15 mouse cellular contexts compared by ENCODE assay signal in the genomic region with DNA sequence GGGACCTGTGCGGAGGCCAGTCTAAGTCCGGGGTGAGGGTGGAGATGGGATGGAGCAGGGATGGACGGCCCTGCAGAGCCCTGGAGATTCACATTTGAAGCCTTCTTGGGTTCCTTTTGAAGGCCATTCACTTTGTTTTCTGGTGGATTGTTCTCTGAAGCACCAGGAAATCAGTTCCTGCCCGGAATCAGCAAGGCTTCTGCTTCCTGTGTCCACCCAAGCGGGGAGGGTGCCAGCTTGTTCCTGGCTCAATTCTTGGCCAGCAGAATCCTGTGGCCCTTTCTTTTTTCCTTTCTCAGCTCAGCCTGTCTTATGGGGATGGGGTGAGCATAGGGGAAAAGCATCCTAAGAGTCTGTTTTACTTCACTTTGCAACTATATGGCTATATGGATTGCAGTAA.
DNase-seq lines count a peak whose midpoint lies in the region; ATAC-seq lines count a peak whose summit lies in the region.
"Had no signal": no experiment of that assay in that cellular context is flagged by ENCODE, and none has a peak within 500 bp of the region (broad histone marks: within the 10 kb centered on the region; RNA-seq: fewer than 3 reads in every experiment).

No protein-coding gene starts in this region.

- H3K9ac ChIP-seq in forebrain, embryonic 13.5 days, result no peak overlapping the region
- H3K9ac ChIP-seq: forebrain, embryonic 15.5 days; liver, embryonic 13.5 days; midbrain, embryonic 12.5 days; neural tube, embryonic 12.5 days had no signal

- ATAC-seq in forebrain, embryonic 13.5 days, result no peak
- ATAC-seq: CD4-positive, CD25-positive, alpha-beta regulatory T cell, adult 4 months; forebrain, embryonic 15.5 days; hindbrain, postnatal 0 days had no signal

- H3K9me3 ChIP-seq in forebrain, embryonic 13.5 days (replicated peaks), result no peaks in the 10 kb centered on the region
- H3K9me3 ChIP-seq: forebrain, embryonic 15.5 days; liver, embryonic 13.5 days; midbrain, embryonic 12.5 days; neural tube, embryonic 12.5 days had no signal

- H3K4me1 ChIP-seq in brown adipose tissue, adult 24 weeks (ENCODE audit: control insufficient read depth, insufficient read depth, insufficient read length, low read length), result peaks cover 39% of the 10 kb centered on the region
- no peaks in the 10 kb centered on the region for H3K4me1 ChIP-seq in forebrain, embryonic 13.5 days
- H3K4me1 ChIP-seq: forebrain, embryonic 15.5 days; liver, embryonic 13.5 days; midbrain, embryonic 12.5 days; neural tube, embryonic 12.5 days had no signal

- peak; percentile 53 for DNase-seq in heart, adult 8-10 months (ENCODE audit: low spot score)
- DNase-seq in heart, adult 9 months (ENCODE audit: low spot score in 2 of 2), result no peak
- peak; percentile 56 for DNase-seq in cerebellum, adult 9-10 months
- DNase-seq in kidney, postnatal 36 days, result peak; percentile 63 to 65
- DNase-seq in right cerebral cortex, adult 18-20 months, result no peak
- DNase-seq in thymus, postnatal 36 days, result no peak
- DNase-seq: liver, embryonic 13.5 days; thymus, postnatal 25 days had no signal

- H3K27me3 ChIP-seq in forebrain, embryonic 13.5 days, result no peaks in the 10 kb centered on the region
- H3K27me3 ChIP-seq: forebrain, embryonic 15.5 days; liver, embryonic 13.5 days; midbrain, embryonic 12.5 days; neural tube, embryonic 12.5 days had no signal

- H3K36me3 ChIP-seq in forebrain, embryonic 13.5 days (ENCODE audit: poor library complexity, severe bottlenecking), result no peaks in the 10 kb centered on the region
- H3K36me3 ChIP-seq: forebrain, embryonic 15.5 days; liver, embryonic 13.5 days; midbrain, embryonic 12.5 days; neural tube, embryonic 12.5 days had no signal

- no peak overlapping the region for H3K4me3 ChIP-seq in brown adipose tissue, adult 24 weeks (ENCODE audit: insufficient read depth, low read depth, low read length)
- H3K4me3 ChIP-seq in forebrain, embryonic 13.5 days, result no peak overlapping the region
- H3K4me3 ChIP-seq: forebrain, embryonic 15.5 days; liver, embryonic 13.5 days; midbrain, embryonic 12.5 days; neural tube, embryonic 12.5 days had no signal

- peak overlapping the region; percentile 85 for H3K27ac ChIP-seq in brown adipose tissue, adult 24 weeks (replicated peaks; ENCODE audit: low read depth, low read length)
- no peak overlapping the region for H3K27ac ChIP-seq in forebrain, embryonic 13.5 days
- H3K27ac ChIP-seq: forebrain, embryonic 15.5 days; hindbrain, postnatal 0 days; liver, embryonic 13.5 days; midbrain, embryonic 12.5 days; neural tube, embryonic 12.5 days had no signal

- H3K4me2 ChIP-seq in forebrain, embryonic 13.5 days, result no peak overlapping the region
- H3K4me2 ChIP-seq: forebrain, embryonic 15.5 days; liver, embryonic 13.5 days; midbrain, embryonic 12.5 days; neural tube, embryonic 12.5 days had no signal

- WGBS in forebrain, embryonic 13.5 days, result 86% methylated on average over 5 of the region's 5 CpGs

Comparison
In these comparisons a context has a peak if more than half of its experiments do, and no peak if none do; other contexts are left out.
1. DNase-seq: peak in heart, adult 8-10 months (single experiment), cerebellum, adult 9-10 months (single experiment) and kidney, postnatal 36 days (2 of 2); none in heart, adult 9 months (0 of 2), right cerebral cortex, adult 18-20 months (single experiment) and thymus, postnatal 36 days (0 of 2).